Mouse (Mus musculus): ENCODE measurements around the gene Rps6kl1.

DNA sequence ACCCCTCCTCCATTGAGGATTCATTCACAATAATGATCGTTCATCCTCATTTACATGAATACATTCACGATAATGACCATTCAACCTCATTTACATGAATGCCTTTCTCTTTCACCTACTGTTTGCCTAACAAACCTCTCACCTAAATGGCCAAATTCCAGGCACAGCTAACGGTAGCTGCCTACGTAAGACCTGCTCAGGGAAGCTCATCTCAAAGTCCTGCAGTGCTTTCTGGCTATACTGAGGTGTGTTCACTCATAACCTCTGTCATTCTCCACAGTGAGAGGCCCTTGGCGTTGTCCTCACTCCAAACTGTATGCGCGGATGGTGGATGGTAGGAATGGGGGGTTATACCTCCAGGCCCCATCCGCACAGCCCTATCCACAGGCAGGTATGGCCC lies 46.3 kb downstream of the Rps6kl1 start:
- no peak for TF ChIP-seq CTCF (IDR thresholded peaks at IDR 0.05; ENCODE audit: borderline replicate concordance, insufficient read depth, low read length)
- TF ChIP-seq POLR2A (IDR thresholded peaks at IDR 0.05; ENCODE audit: low read depth, low read length), result no peak

Data from embryonic fibroblast, embryonic 13.5 days (primary cell).